ENCODE assay signal across 8 mouse cellular contexts in genomic region chr1:182560390-182561098, GRCm38 (mm10). TPM values are rescaled to one million over a fixed set of nuclear protein-coding genes. Genes with fewer than 3 reads are reported as not detected.
A peak's percentile ranks its signal among the peaks of the same experiment; 100 is the strongest.
DNase-seq lines count a peak whose midpoint lies in the region; ATAC-seq and TF ChIP-seq lines count a peak whose summit lies in the region.

No protein-coding gene starts in this region.

- no peaks in the 10 kb centered on the region for H3K9me3 ChIP-seq in forebrain, embryonic 15.5 days
- H3K9me3 ChIP-seq in kidney, postnatal 0 days (replicated peaks; ENCODE audit: low read length), result no peaks in the 10 kb centered on the region
- no peaks in the 10 kb centered on the region for H3K9me3 ChIP-seq in lung, embryonic 14.5 days (ENCODE audit: low read depth, low read length)

- H3K4me1 ChIP-seq in forebrain, embryonic 15.5 days, result peaks cover 5% of the 10 kb centered on the region; the same call in 1 of the 2 replicates
- H3K4me1 ChIP-seq in kidney, postnatal 0 days (replicated peaks; ENCODE audit: insufficient read depth, low read length), result 0 out of 2 replicates have a peak, but pooled peaks cover 4% of the 10 kb centered on the region
- H3K4me1 ChIP-seq in lung, embryonic 14.5 days (ENCODE audit: insufficient read depth), result peaks cover 6% of the 10 kb centered on the region; the same call in 1 of the 2 replicates

- 24% methylated on average over 3 of the region's 3 CpGs for WGBS in forebrain, embryonic 15.5 days
- 15% methylated on average over 3 of the region's 3 CpGs for WGBS in kidney, postnatal 0 days
- 9% methylated on average over 3 of the region's 3 CpGs for WGBS in lung, embryonic 14.5 days

- peak; percentile 69 for ATAC-seq in forebrain, embryonic 15.5 days (replicated peaks)
- peak; percentile 58 for ATAC-seq in kidney, postnatal 0 days (replicated peaks; ENCODE audit: low FRiP score, low read depth)
- ATAC-seq in lung, embryonic 14.5 days (ENCODE audit: insufficient read depth), result peak; percentile 30; the same call in 1 of the 2 replicates

- TF ChIP-seq CTCF in brain, embryonic 14.5 days (IDR thresholded peaks at IDR 0.05; ENCODE audit: borderline replicate concordance, extremely low read depth, insufficient read depth, insufficient read length), result peak; percentile 90
- peak; percentile 93 for TF ChIP-seq CTCF in kidney, postnatal 0 days (IDR thresholded peaks at IDR 0.05; ENCODE audit: low read depth)
- peak; percentile 86 for TF ChIP-seq CTCF in lung, embryonic 14.5 days (IDR thresholded peaks at IDR 0.05; ENCODE audit: low read depth)

- H3K4me3 ChIP-seq in forebrain, embryonic 15.5 days, result no peak overlapping the region
- no peak overlapping the region for H3K4me3 ChIP-seq in kidney, postnatal 0 days (replicated peaks; ENCODE audit: low read depth, low read length)
- no peak overlapping the region for H3K4me3 ChIP-seq in lung, embryonic 14.5 days (ENCODE audit: low read depth, low read length)

- no peaks in the 10 kb centered on the region for H3K36me3 ChIP-seq in forebrain, embryonic 15.5 days
- H3K36me3 ChIP-seq in kidney, postnatal 0 days (ENCODE audit: insufficient read depth, low read length), result no peaks in the 10 kb centered on the region
- H3K36me3 ChIP-seq in lung, embryonic 14.5 days (ENCODE audit: insufficient read depth), result no peaks in the 10 kb centered on the region

- no peak for TF ChIP-seq POLR2A in brain, embryonic 14.5 days (IDR thresholded peaks at IDR 0.05; ENCODE audit: borderline replicate concordance, extremely low read depth, insufficient read depth, insufficient read length, poor library complexity, severe bottlenecking)

- H3K4me2 ChIP-seq in forebrain, embryonic 15.5 days (replicated peaks), result no peak overlapping the region
- no peak overlapping the region for H3K4me2 ChIP-seq in kidney, postnatal 0 days (ENCODE audit: low read length)
- no peak overlapping the region for H3K4me2 ChIP-seq in lung, embryonic 14.5 days

- DNase-seq in layer of hippocampus, adult 11-12 months (ENCODE audit: low spot score), result peak; percentile 48
- DNase-seq in layer of hippocampus, adult 9-10 months (ENCODE audit: low spot score), result no peak
- peak; percentile 77 for DNase-seq in brain, embryonic 14.5 days (ENCODE audit: low read depth)
- DNase-seq in kidney, postnatal 0 days (ENCODE audit: low spot score), result peak; percentile 73
- DNase-seq in lung, embryonic 14.5 days, result peak; percentile 83
- peak; percentile 78 for DNase-seq in retina, embryonic 14.5 days (ENCODE audit: low spot score)
- no peak for DNase-seq in spleen, adult 12 weeks (ENCODE audit: low spot score)

- H3K27ac ChIP-seq in forebrain, embryonic 15.5 days (replicated peaks), result no peak overlapping the region
- no peak overlapping the region for H3K27ac ChIP-seq in kidney, postnatal 0 days
- H3K27ac ChIP-seq in lung, embryonic 14.5 days (ENCODE audit: low read depth), result no peak overlapping the region

- H3K27me3 ChIP-seq in forebrain, embryonic 15.5 days, result no peaks in the 10 kb centered on the region
- H3K27me3 ChIP-seq in kidney, postnatal 0 days (ENCODE audit: insufficient read depth, low read length), result no peaks in the 10 kb centered on the region
- no peaks in the 10 kb centered on the region for H3K27me3 ChIP-seq in lung, embryonic 14.5 days (ENCODE audit: insufficient read depth, low read length)

- H3K9ac ChIP-seq in forebrain, embryonic 15.5 days (replicated peaks), result no peak overlapping the region
- no peak overlapping the region for H3K9ac ChIP-seq in kidney, postnatal 0 days (ENCODE audit: low read depth, low read length)
- H3K9ac ChIP-seq in lung, embryonic 14.5 days, result no peak overlapping the region

RNA-seq across cellular contexts. Expression of gene Capn8, which starts 4.3 kb away (rescaled TPM):
- polyA plus RNA-seq in brain, embryonic 14.5 days (2012; rRNA removed), result 0.11 and 0.13 TPM in 2 replicates
- 0.06 TPM in 1 of 2 replicates, not detected in the other for polyA plus RNA-seq in forebrain, embryonic 15.5 days (2015; fragmentation: Nextera tagmentation; extraction: Ambion mirVana)
- polyA plus RNA-seq in kidney, postnatal 0 days (2015; fragmentation: Nextera tagmentation; extraction: Ambion mirVana), result 0.11 and 0.13 TPM in 2 replicates
- not detected in 2 replicates for polyA plus RNA-seq in lung, embryonic 14.5 days (2014; fragmentation: Nextera tagmentation; extraction: Ambion mirVana)

RNA-seq across cellular contexts. Expression of gene Capn2, which starts 43.1 kb away (rescaled TPM):
- polyA plus RNA-seq in brain, embryonic 14.5 days (2012; rRNA removed), result 39.5 and 56.5 TPM in 2 replicates
- polyA plus RNA-seq in forebrain, embryonic 15.5 days (2015; fragmentation: Nextera tagmentation; extraction: Ambion mirVana), result 70.3 and 72.9 TPM in 2 replicates
- 95.1 and 106 TPM in 2 replicates for polyA plus RNA-seq in kidney, postnatal 0 days (2015; fragmentation: Nextera tagmentation; extraction: Ambion mirVana)
- polyA plus RNA-seq in lung, embryonic 14.5 days (2014; fragmentation: Nextera tagmentation; extraction: Ambion mirVana), result 116 and 117 TPM in 2 replicates

Comparison
In these comparisons a context has a peak if more than half of its experiments do, and no peak if none do; other contexts are left out.
1. DNase-seq: peak in layer of hippocampus, adult 11-12 months (single experiment), brain, embryonic 14.5 days (single experiment), kidney, postnatal 0 days (single experiment), lung, embryonic 14.5 days (single experiment) and retina, embryonic 14.5 days (single experiment); none in layer of hippocampus, adult 9-10 months (single experiment) and spleen, adult 12 weeks (single experiment).
2. Peak in every context shown above with its lines, with median percentiles within 50 percentile points of each other: CTCF ChIP-seq and ATAC-seq.